Mouse (Mus musculus) gastrocnemius, adult 2 months (tissue): ENCODE measurements around the gene Cdkl1. TPM values are rescaled to one million over a fixed set of nuclear protein-coding genes. Genes with fewer than 3 reads are reported as not detected.
A peak's percentile ranks its signal among the peaks of the same experiment; 100 is the strongest.

Experiments
- DNase-seq: peaks from one replicate; pipeline ENCODE4 v3.0.0; 2022
- H3K27ac ChIP-seq: fragments of 200-600 bp; 2 replicates; pipeline ENCODE4 v1.8.1; 2022; ENCODE audit warnings: mild to moderate bottlenecking
- H3K4me3 ChIP-seq: fragments of 200-600 bp; 2 replicates; pipeline ENCODE4 v1.8.1; 2022; ENCODE audit warnings: mild to moderate bottlenecking, moderate library complexity
- CTCF ChIP-seq: fragments of 200-600 bp; IDR thresholded peaks from 2 replicates; pipeline ENCODE4 v1.8.1; 2022; ENCODE audit warnings: antibody characterized with exemption, mild to moderate bottlenecking, moderate library complexity
- intact Hi-C: fragments of 180-260 bp; cut with DNase I; formaldehyde crosslinking; loops from one replicate; pipeline ENCODE4 v1.15.1; 2025
- total RNA-seq, 2 experiments: library from RNA; stranded (reverse); gene quantifications; 2 replicates each; pipeline ENCODE4 v1.2.3; 2021

Gene Cdkl1
- total RNA-seq, 2 experiments from 2014 or later, result 0.69 to 1.3 TPM

DNA sequence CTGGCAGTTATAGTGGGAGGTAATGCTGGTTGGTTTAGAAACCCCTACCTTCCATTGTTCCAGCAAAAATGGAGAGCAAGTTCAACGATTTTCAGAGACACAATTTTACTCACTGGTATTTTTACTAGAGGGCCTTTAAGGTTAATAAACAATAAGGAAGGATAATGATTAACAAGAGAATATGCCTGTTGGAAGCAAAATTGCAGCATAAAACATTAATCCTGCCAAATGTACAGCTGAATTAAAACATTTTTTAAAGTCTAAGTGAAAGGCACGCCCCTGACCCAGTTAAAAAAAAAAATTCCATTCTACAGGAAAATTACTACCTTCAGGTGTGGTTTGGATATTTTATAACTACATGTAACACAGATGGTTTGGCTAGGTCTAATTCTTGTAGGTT is 13.1 kb downstream of the Cdkl1 start:
- H3K27ac ChIP-seq, result no peak overlapping the region
- DNase-seq, result no peak
- no peak for TF ChIP-seq CTCF
- intact Hi-C loops, result no loop called here
- H3K4me3 ChIP-seq, result no peak overlapping the region

DNA sequence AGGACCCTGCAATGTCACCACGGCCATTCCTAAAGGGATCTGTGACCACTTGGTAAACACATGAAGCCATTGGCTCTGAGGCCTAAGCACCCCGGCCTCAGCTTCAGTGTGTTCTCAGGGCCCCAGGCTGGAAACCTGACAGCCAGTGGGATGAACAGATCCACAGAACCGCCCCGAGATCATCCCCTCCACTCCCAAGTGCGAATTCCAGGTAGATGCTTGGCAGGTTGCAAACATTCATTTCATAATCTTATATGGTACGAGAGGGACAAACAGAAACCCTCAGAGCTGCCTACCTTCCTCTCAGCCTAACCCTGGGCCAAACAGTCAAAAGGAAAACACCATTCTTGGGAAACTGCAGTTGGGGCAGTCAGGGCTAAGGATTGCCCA is 13.7 kb downstream of the Cdkl1 start:
- TF ChIP-seq CTCF, result no peak
- no peak overlapping the region for H3K27ac ChIP-seq
- no peak for DNase-seq
- H3K4me3 ChIP-seq, result no peak overlapping the region
- intact Hi-C loops, result no loop called here

DNA sequence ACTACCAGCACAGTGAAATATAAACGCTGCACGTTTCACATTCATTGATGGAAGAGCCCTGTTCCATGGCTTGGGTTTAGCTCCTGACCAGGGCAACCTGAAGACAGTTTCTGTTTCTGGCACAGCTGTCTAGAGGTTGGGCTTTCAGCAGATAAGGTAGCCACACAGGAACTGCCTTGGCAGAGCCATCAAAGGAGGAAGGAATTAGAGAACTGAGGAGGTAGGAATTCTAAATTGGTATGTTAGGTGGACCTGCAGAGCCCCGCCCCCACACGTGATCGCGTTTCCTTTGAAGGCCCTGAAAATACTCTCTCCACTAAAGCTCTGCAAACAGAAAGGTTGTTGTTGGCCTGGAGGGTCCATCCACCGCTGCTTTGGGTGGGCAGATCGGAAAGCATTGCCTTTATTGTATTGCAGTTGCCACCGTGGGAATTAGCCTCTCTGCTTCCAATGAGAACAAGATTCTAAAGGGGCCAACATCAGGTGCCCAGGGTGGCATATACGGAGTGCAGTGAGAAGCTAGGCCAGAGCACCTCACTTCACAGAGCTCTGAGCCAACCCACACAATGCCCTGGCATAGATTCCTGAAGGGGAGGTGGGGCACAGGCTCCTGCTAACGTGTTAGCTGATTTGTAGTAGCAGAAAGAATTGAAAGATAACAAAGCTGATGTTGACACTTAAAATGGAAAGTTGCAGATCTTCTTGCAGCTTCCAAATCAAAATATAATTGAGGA is 14.3 kb downstream of the Cdkl1 start:
- intact Hi-C loops, result no loop called here
- H3K27ac ChIP-seq, result no peak overlapping the region
- no peak overlapping the region for H3K4me3 ChIP-seq
- DNase-seq, result no peak
- no peak for TF ChIP-seq CTCF

DNA sequence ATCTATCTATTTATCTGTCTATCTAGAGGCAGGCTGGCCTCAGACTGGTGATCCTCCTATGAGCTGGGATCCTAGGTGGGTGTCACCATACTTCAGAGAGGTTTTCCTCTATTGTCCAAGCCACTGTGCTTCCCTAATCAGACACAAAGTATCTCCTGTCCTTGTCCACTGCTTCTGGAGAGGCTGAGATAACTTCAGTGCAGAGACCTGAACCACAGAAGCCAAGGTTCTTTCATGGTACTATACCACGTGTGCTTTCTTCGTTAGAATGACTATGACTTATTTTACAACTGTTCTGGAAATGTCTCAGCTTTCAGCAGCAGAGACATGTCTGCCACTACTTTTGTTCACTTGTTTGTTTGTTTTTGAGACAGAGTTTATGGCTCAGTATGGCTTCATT is 22.2 kb downstream of the Cdkl1 start:
- H3K27ac ChIP-seq, result no peak overlapping the region
- no peak overlapping the region for H3K4me3 ChIP-seq
- no peak for DNase-seq
- intact Hi-C loops, result no loop called here
- no peak for TF ChIP-seq CTCF

DNA sequence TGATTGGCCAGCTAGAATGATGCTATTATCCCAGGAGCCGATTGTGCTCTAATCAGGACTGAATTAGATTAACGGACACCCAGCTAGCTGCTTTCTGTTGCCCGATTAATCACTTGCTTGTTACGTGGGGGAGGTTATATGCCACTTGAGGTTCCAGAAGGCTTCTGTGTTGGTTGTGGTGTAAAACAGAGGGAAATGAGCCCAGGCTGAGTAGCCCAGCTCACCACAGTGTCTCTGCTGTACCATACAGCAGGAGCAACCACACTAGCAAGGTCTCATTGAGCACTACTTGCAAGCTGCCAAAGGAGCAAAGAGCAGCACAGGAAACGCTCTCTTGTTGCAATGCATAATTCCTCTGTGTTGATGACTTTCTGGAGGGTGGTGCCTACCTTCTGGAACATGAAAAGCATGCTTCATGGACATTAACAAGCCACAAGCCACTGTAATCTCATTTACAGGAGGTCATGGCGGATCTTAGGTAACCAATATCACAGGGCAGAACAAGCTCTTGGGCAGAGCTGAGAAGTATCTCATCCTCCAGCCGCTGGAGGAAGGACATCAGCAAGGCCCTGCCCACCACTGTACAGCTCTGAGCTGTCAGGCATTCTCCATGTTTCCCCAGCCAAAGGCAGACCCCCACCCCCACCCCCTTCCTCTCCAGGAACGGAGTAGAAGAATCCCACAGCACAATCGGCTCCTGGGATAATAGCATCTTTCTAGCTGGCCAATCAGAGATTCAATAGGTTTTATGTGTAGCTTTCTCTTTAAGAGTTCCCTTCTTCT is 23.4 kb downstream of the Cdkl1 start:
- DNase-seq, result no peak

DNA sequence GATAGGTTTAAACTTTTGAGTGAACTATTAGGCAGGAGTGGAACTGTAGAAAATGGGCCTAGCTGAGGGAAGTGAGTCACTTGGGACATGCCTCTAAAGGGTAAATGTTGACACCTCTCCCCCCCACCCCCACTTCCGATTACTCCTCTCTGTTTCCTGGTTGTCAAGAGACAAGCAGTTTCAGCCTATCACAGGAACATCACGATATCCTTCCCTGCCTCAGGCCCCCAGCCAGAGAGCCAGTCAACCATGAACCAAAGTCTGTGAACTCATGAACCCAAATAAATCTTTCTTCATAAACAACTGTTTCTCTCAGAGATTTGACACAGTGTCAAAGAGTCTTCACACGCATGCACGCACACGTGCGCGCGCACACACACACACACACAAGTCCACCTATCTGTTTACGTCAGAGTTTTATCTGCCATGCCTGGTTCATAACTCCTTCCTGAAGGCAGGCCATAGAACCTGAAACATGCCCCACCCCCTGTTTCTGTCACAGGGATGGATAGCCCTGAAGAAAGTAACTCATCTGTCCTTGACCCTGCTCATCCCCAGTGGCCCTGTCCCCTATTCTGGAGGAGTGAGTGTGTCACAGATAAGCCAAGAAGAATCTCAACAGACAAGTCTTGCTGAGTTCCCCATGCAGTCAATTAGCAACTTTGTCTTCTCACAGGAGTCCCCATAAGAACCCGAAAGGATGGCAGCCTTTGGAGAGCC is 24.7 kb downstream of the Cdkl1 start:
- no peak overlapping the region for H3K4me3 ChIP-seq
- no peak for DNase-seq
- intact Hi-C loops, result no loop called here
- TF ChIP-seq CTCF, result no peak
- H3K27ac ChIP-seq, result no peak overlapping the region

More for the DNA sequence above, 23.4 kb downstream of the Cdkl1 start:
- intact Hi-C loops, result no loop called here
- TF ChIP-seq CTCF, result no peak
- Histone ChIP-seq H3K4me3 (no peak overlapping the region), H3K27ac (no peak overlapping the region)

DNA sequence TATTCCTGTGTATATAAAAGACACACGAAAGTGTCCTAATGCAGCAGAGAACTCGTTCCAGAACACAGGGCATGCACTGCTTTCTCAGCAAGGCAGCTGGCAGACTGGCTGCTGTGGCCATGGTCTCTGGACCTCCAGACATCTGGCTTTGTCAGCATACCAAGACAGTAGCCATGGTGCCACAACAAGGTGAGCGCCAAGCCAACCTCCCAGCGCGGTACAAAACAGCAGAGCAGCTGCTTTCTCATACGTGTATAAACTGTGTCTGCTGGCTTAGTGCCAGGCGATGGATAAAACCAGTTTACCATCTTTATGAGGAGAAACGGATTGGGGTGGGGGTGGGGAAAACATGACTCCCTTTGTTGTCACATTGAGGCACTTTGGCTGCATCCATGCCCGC is 25.5 kb downstream of the Cdkl1 start:
- TF ChIP-seq CTCF, result no peak
- H3K27ac ChIP-seq, result no peak overlapping the region
- no peak for DNase-seq
- intact Hi-C loops, result no loop called here
- H3K4me3 ChIP-seq, result no peak overlapping the region

DNA sequence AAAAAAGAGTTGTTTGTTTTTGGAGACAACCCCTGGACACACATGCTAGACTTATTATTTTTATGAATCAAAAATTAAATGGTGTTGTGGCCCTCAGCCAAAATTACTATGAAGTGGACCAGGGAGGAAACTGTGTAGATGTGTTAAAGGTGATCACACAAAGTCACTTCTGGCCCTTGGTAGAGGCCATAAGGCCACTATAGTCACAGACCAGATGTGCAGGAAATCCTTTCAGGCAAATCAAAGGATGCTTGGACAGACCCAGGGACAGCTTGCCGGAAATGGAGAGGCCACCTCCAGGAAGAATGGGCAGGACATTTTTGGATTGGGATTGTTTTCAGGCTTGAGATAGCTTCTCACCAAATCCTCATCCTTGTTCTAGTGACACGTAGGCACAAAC is 29.5 kb downstream of the Cdkl1 start:
- H3K27ac ChIP-seq, result no peak overlapping the region
- no peak for DNase-seq
- intact Hi-C loops, result no loop called here
- no peak overlapping the region for H3K4me3 ChIP-seq
- no peak for TF ChIP-seq CTCF

DNA sequence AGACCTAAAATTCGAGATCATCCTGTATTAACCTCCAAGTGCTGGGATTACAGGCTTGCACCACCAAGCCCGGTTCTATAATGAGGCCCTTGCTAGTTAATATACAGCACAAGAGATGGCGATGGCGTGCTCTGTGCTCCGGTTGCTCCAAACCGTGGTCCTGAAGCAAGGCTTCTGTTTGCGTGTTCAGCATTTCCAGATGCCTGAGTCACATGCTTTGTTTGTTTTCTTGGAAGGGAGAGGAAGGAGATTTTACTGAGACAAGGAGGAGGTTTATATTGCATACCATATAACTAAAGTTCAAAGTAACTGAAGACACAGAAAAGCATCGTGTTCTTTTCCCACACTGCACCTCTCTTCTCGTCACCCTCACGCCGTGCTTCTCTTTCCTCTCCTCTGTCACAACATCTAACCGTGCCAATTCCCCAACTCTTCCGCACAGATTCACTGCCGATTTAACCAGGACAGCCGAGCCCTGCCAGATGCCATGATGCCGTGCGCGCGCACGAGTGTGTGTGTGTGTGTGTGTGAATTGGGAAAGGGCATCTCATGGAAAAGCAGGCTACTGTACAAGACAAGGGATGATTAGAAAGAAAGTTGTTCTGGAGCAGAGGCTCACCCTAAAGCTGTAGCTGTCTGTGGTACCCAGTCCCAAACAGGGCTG is 30.2 kb downstream of the Cdkl1 start:
- no peak for TF ChIP-seq CTCF
- Histone ChIP-seq H3K4me3 (peak overlapping the region; percentile 43), H3K27ac (peak overlapping the region; percentile 40; the same call in 1 of the 2 replicates)
- DNase-seq, result no peak
- intact Hi-C loops, result no loop called here

DNA sequence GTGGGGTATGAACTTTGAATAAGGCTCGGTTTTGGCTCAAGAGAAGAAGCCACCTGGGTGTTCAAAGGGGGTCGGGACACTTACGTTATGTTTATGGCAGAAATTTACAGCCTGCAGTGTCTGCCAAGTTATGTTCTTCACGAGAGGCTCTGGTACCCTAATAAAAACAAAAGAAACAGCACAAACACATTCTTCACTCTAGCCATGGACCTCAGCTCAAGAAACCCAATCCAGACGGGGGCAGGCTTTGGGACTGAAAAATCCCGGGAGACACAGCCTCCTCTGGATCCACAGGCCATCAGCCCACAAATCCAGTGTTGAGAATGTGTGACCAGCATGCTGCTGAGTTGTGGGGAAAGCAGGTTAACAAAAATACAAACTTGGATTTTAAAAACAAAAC is 31.1 kb downstream of the Cdkl1 start:
- no peak for DNase-seq
- Histone ChIP-seq H3K4me3 (no peak overlapping the region), H3K27ac (no peak overlapping the region)
- intact Hi-C loops, result no loop called here
- TF ChIP-seq CTCF, result no peak

DNA sequence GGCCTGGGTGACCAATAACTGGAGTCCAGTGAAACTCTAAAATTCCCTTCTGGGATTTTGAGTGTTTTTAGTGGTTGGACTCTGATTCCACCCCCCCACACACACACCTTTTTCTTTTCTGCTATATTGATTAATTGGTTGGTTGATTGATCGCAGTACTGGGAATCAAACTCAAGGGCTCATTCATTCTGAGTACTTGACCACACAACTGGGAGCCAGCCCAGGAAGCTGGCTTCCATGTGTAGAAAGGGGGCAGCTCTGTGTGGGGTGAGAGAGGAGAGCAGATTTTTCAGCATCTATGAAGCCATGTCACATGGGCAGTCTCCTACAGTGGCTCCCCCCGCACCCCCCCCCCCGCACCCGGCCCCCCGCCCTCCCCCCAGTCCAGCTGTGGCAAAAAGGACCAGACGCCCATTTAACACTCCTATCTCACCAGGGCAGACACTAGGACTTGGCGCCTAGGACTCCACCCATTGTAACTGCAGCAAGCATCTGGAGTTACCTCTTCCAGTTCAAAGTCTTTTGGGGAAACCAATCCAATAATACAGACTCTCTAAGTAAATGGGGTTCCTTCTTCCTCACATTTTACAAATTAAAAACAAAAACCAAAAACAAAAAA is 31.7 kb downstream of the Cdkl1 start:
- Histone ChIP-seq H3K27ac (no peak overlapping the region; the same call in 1 of the 2 replicates), H3K4me3 (no peak overlapping the region)
- DNase-seq, result no peak
- no peak for TF ChIP-seq CTCF
- intact Hi-C loops, result loop anchor here (5.0 to 10.0 kb wide), 4 partner anchors 33 to 385 kb away; partner anchors contain the start of gene Cdkl1
